Mouse (Mus musculus): ENCODE results near the gene Stx4a.

GRCm38 (mm10) chr7:127802313-127802712 lies 21.8 kb upstream of the Stx4a start:
- TF ChIP-seq CTCF (IDR thresholded peaks at IDR 0.05): no peak
- no peak for TF ChIP-seq EP300 (IDR thresholded peaks at IDR 0.05)
